Mouse (Mus musculus) macrophage (primary cell): ENCODE results near the gene 1700037H04Rik. TPM values are rescaled to one million over a fixed set of nuclear protein-coding genes. Genes with fewer than 3 reads are reported as not detected.
"Not testable (repeated sequence)": the region's sequence is repeated elsewhere in the genome, so short reads cannot be mapped to it uniquely, and the experiment has no call there.

Source experiments
- H3K27ac ChIP-seq: fragments of 350-480 bp; formaldehyde crosslinking; 2 replicates; pipeline ENCODE4 v1.9.0; 2021
- H3K36me3 ChIP-seq: fragments of 350-480 bp; formaldehyde crosslinking; 2 replicates; pipeline ENCODE4 v1.9.0; 2021; ENCODE audit errors: inconsistent target
- H3K4me3 ChIP-seq: fragments of 350-480 bp; formaldehyde crosslinking; 2 replicates; pipeline ENCODE4 v1.9.0; 2021; ENCODE audit errors: inconsistent target
- H3K79me2 ChIP-seq: fragments of 350-480 bp; formaldehyde crosslinking; 2 replicates; pipeline ENCODE4 v1.9.0; 2021; ENCODE audit errors: inconsistent target
- WGBS: methylation state at CpG from one replicate; pipeline ENCODE4 v1.1.7; 2026; ENCODE audit warnings: inconsistent platforms; ENCODE audit not compliant: missing documents; 5-methylcytosine and 5-hydroxymethylcytosine counted together
- polyA plus RNA-seq: library from polyadenylated mRNA; stranded (reverse); fragments of 250-400 nt; gene quantifications from 3 replicates; pipeline ENCODE4 v1.2.4, GENCODE M21; 2018; ENCODE audit warnings: inconsistent platforms

The 1700037H04Rik gene
- polyA plus RNA-seq, 1 experiment from 2014 or later, result 29.5 TPM

DNA sequence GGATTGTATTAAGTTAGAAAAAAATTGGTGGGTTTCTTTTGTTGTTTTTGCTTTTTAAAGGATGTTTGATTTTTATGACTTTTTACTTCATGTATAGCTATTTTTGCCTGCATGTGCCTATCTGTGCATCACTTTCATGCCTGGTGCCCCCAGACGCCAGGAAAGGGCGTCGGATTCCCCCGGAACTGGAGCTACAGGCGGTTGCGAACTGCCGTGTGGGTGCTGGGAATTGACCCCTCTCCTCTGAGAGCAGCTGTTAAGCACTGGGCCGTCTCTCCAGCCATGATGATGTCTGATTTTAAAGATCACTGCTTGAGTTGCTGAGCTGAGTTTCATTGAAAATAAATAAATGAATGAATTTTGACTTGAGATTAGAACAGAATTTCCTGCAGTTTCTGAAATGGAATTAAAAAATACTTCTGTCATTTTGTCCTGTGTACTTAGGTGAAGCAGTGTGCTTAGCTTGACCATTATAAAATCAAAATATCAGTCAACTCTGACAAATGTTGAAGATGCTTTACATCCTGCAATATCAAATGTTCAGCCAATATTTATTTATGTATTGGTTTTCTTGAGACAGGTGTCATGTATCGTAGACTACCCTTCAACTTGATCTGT is 26.8 kb downstream of the 1700037H04Rik start, which contains the start of gene Gm11037:
Gene Gm11037 (plus strand): TSS at position 568 of the 618 bp plus-strand sequence.
- Histone ChIP-seq H3K4me3 (no peak within 1 kb of the TSS), H3K36me3 (no peaks in the 10 kb centered on the region), H3K79me2 (no peaks in the 10 kb centered on the region), H3K27ac (no peak within 1 kb of the TSS)
- 98% methylated on average over 9 of the region's 9 CpGs for WGBS

DNA sequence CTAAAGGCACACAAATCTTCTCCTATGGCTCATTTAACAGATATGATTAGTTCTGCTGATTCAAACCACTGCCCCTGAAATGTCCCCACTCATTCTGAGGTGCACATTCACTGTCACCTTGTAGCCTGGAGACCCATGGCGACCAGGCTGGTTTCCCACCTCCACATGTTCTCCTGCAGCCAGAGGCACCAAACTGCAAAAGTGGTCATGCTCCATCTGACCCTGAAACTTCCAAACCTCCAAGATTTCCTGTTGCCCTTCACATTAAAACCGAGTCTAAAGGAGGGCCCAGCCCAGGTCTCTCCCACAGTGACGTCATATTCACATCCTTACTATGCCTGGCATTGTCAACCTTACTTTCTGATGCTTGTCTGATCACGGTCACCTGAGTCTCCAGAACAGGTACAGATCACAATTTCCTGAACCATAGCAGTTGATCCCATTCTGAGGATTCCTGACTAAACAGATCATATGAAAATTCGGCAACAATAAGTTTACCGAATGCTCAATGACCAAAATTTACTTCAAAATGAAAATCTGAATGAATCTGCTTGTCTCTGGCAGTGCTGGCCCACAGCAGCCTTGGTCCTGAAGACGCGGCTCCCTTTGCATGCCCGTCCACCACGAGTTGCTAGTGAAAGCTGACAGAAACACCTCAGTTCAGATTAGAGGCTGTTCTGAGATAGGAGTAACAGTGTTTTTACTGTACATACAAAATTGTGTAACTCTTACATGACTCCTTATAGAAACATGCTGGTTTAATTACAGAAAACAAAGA is 27.6 kb downstream of the 1700037H04Rik start:
- H3K27ac ChIP-seq, result no peak overlapping the region
- WGBS, result 91% methylated on average over 10 of the region's 10 CpGs
- no peak overlapping the region for H3K4me3 ChIP-seq

DNA sequence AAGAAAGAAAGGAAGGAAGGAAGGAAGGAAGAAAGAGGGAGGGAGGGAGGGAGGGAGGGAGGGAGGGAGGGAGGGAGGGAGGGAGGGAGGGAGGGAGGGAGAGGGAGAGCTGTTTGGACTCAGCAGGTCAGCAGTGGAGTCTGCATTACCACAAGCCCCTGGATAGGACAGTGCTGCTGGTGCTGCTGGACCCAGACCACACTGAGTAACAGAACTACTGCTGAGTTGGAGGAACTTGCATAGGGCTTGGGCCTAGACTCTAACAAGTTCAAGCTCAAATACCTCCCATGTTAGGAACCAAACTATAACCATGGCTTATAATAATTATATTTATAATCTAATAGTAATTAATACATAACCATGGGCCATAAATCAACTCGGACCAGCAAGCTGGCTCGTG is 29.0 kb downstream of the 1700037H04Rik start:
- H3K79me2 ChIP-seq, result no peaks in the 10 kb centered on the region
- 91% methylated on average over 2 of the region's 2 CpGs for WGBS
- no peak overlapping the region for H3K27ac ChIP-seq
- H3K4me3 ChIP-seq, result no peak overlapping the region
- no peaks in the 10 kb centered on the region for H3K36me3 ChIP-seq

More for the DNA sequence above, 27.6 kb downstream of the 1700037H04Rik start:
- Histone ChIP-seq H3K36me3 (no peaks in the 10 kb centered on the region), H3K79me2 (no peaks in the 10 kb centered on the region)

DNA sequence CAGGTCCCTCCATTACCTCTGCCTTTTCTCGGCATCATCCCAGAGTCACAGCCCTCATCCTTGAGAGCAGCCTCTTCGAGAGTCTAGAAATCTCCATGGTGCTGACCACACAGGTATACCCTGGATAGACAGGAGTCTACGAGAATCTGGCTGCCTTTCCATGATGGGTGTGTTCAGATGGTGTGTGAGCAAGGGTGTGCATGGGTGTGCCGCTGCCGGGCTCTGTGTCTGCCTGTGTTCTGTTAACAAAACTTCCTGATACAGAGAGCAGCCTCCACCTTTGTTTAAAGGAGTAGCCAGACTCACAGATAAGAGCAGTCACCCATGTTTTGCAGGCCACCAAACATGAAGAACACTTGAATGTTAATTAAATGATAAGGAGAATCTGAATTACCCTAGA is 30.0 kb downstream of the 1700037H04Rik start:
- Histone ChIP-seq H3K4me3 (no peak overlapping the region), H3K79me2 (no peaks in the 10 kb centered on the region), H3K27ac (no peak overlapping the region), H3K36me3 (no peaks in the 10 kb centered on the region)
- WGBS, result 90% methylated on average over 5 of the region's 5 CpGs

GRCm38 (mm10) chr2:131128636-131129157 is 31.2 kb downstream of the 1700037H04Rik start:
- H3K4me3 ChIP-seq, result no peak overlapping the region
- no peaks in the 10 kb centered on the region for H3K79me2 ChIP-seq
- 81% methylated on average over 3 of the region's 3 CpGs for WGBS
- H3K27ac ChIP-seq, result no peak overlapping the region
- no peaks in the 10 kb centered on the region for H3K36me3 ChIP-seq

DNA sequence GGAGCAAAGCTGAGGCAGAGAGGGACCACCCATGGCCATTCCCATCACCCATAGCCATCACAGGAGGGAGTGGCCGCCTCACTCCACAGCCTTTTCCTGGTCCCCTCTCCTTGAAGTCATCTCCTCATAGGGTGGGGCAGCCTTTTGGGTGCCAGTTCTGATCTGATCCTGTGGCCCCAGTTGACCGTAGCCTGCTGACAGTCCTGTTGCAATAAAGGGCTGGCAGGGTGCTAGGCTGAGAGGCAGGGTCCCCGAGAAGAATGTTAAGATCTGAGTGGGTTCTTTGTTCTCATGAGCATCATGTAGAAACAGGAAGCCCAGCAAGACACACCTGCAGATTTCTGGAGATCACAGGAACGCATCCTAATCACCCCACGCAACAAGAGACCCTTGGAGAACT is 31.7 kb downstream of the 1700037H04Rik start:
- Histone ChIP-seq H3K79me2 (no peaks in the 10 kb centered on the region), H3K4me3 (no peak overlapping the region), H3K36me3 (no peaks in the 10 kb centered on the region), H3K27ac (no peak overlapping the region)
- WGBS, result 90% methylated on average over 5 of the region's 5 CpGs

DNA sequence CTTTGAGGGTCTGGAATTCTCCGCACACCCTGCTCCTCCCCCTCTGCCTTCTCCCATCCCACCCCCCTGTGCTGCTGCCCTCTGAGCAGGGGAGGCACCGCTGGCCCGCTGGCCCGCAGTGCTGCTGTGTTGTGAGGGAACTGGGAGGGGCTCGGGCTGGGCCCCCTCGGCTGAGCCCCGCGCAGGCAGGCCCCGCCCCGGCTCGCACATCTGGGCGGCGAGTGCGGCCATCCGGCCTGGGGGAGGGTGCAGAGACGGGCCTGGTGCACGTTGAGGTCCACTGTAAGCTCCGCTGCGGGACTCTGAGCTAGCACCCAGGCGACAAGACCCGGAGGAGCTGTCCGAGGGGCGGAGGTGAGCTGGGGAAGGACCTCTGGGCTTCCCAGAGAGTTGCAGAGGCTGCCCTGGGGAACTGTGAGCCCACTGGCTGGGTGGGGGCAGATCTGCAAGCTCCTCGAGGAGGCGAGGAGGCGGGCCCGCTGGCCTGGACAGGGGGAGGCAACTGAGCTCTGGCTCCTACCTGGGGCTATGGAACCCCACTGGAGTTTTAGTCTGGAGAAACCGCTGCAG is 32.6 kb downstream of the 1700037H04Rik start, which contains the start of gene Hspa12b:
Gene Hspa12b (plus strand): TSS at position 120 of the 570 bp plus-strand sequence.
- Histone ChIP-seq H3K79me2 (no peaks in the 10 kb centered on the region), H3K4me3 (no peak within 1 kb of the TSS), H3K27ac (no peak within 1 kb of the TSS), H3K36me3 (no peaks in the 10 kb centered on the region)
- 7% methylated on average over 28 of the region's 28 CpGs for WGBS

DNA sequence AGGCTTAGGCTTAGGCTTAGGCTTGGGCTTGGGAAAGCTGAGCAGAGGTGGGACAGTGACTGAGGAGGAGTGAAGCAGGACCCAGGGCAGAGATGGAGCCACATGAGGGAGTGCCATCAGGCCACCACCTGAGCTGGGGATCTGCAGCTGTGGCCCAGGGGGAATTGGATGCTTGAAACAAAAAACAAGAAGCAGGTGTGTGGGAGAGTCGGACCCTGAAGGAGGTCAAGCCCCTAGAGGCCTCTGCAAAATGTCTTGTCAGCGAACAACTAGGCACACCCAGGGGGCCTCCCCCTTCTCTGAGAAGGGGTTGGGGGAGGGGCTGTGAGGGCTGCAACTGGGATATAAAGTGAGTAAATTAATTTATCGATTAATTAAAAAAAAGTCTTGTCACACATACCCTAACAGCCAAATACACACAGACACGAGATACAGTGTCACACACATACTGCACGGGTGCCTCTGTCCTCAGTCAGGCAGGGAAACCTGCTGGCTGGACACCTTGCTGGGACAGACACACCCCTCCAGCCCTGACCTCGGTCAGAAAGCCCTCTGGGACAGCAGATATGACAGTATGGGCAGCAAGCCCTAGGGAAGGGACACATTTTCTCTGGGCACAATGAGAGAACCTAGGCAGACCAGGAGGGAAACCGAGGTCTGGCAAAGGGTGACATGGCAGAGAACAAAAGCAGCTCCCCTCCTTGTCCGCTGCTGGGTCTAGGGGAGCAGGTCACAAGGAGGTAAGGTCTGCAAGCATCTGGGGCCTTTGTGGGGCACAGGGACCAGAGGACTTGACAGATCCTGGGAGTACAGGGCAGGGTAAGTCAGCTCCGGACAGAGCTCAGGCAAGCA is 33.7 kb downstream of the 1700037H04Rik start:
- WGBS, result 88% methylated on average over 9 of the region's 9 CpGs
- Histone ChIP-seq H3K27ac (no peak overlapping the region), H3K36me3 (no peaks in the 10 kb centered on the region), H3K4me3 (no peak overlapping the region), H3K79me2 (no peaks in the 10 kb centered on the region)

DNA sequence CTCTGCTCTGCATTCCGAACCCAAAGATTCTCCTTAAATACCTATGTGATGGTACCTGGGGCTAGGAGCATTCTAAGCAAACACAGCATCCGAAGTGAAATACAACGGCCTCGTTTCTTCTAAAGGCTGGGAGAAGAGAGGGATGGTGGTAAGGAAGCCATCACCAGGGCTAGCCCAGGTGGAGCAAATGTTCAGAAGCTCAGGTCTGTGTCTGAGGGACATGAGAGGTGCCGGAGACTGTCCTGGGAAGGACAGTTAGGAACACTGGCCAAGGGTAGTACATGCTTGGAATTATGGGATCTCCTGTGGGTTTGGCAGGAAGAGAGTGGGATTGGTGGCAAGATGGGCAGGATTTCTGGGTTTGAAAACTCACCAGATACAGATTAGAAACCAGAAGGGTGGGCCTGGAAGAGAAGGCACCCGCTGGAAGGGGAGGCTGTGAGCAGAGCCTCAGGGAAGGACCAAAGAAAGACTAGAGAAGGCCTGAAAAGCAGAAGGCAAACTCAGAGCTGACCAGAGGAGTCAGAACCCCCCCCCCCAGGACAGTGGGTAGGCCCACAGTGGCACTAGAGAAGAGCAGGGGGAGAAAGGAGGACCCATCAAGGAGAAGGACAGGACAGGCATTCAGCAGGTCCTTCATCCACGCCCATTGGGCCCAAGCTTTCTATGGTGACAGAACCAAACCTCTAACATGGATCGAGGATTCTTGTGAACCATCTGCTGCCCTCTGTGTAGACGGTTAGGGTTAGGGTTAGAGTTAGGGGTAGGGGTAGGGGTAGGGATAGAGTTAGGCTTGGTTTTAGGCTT is 34.5 kb downstream of the 1700037H04Rik start:
- Histone ChIP-seq H3K79me2 (no peaks in the 10 kb centered on the region), H3K4me3 (no peak overlapping the region), H3K36me3 (no peaks in the 10 kb centered on the region), H3K27ac (no peak overlapping the region)
- WGBS, result 96% methylated on average over 9 of the region's 9 CpGs

- 16% methylated on average over 3 of the region's 3 CpGs for WGBS
- Histone ChIP-seq H3K36me3 (no peaks in the 10 kb centered on the region), H3K27ac (no peak overlapping the region), H3K79me2 (no peaks in the 10 kb centered on the region), H3K4me3 (no peak overlapping the region)
These were observed 35.7 kb downstream of the 1700037H04Rik start for GRCm38 (mm10) chr2:131124166-131124565.

GRCm38 (mm10) chr2:131118968-131119574 is 40.8 kb downstream of the 1700037H04Rik start:
- H3K36me3 ChIP-seq, result no peaks in the 10 kb centered on the region
- WGBS, result 84% methylated on average over 2 of the region's 2 CpGs
- H3K4me3 ChIP-seq, result no peak overlapping the region
- no peak overlapping the region for H3K27ac ChIP-seq
- no peaks in the 10 kb centered on the region for H3K79me2 ChIP-seq

DNA sequence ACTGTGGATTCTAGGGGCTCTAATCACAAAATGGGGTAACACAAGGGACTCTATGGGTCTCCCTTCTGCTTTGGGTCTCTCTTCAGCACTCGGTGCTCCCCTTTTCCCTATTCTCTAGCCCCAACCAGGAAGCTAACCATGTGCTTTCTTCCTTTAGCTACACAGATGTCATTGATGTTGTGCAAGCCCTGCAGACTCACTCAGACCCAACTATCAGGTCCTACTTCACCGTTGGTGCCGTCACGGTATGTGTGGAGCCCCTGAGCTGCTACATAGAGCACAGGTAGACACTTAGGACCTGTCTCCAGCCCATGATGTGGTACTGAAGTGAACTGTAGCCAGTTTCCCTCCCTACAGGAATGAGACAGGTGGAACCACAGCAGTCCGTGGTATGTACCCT is 53.9 kb downstream of the 1700037H04Rik start:
- Histone ChIP-seq H3K27ac (no peak overlapping the region), H3K79me2 (no peaks in the 10 kb centered on the region), H3K4me3 (no peak overlapping the region), H3K36me3 (no peaks in the 10 kb centered on the region)
- 72% methylated on average over 5 of the region's 5 CpGs for WGBS

DNA sequence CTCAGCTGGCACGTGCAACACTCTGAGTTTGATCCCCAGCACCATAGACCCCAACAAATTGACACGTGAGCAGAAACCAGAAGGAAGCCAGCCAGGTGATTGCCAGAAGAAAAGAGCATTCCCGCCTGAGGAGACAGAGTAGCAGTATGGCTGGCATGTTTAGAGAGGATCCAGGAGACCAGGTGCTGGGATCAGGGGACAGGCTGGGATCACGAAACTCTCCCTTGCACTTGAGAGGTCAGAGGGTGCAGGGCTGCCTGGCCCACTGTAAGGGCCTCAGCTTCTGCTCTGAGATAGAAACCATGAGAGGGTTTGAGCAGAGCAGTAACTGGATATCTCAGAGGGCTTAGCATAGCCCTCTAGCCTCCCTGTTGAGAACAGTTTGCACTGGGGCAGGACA is 54.8 kb downstream of the 1700037H04Rik start:
- not testable (repeated sequence) for H3K27ac ChIP-seq, H3K36me3 ChIP-seq, H3K4me3 ChIP-seq, H3K79me2 ChIP-seq
- WGBS, result 96% methylated on average over 4 of the region's 4 CpGs
